8 mouse cellular contexts compared by ENCODE assay signal in the genomic region with DNA sequence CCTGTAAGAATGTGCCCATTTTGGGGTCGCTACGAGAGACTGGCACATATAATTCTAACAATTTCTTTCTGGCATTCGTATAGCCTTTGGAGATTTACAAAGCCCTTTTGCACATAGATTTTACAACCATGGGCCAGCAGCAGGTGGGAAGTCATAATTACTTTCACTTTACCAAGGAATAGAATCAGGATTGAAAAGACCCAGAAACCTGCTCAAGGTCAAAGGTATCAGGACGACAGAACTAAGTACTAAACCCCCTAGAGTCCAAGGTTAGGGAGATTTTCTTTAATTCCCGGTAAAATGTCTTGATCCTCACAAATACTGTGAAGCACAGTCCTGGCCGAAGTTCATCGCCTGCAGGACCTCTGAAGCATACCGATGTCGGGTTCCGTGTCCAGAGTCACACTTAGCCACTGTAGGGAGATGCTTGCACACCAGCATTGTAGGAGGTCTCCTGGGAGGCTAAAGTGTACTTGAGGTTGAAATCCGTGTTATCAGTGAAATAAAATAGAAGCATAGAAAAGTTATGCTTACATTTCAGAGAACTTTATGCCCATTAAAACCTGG. TPM values are rescaled to one million over a fixed set of nuclear protein-coding genes. Genes with fewer than 3 reads are reported as not detected.
DNase-seq lines count a peak whose midpoint lies in the region; ATAC-seq and TF ChIP-seq lines count a peak whose summit lies in the region.

No protein-coding gene starts in this region.

- no peak for TF ChIP-seq POLR2A in liver, adult 2 months (IDR thresholded peaks at IDR 0.05; ENCODE audit: extremely low read depth, insufficient read depth, low read length)

- intact Hi-C loops in left cerebral cortex, postnatal 14 days (cut with DNase I), result loop anchor here (1.0 kb wide), 1 partner anchor 79 kb away; no protein-coding TSS in a partner anchor

- H3K27me3 ChIP-seq in liver, adult 2 months (ENCODE audit: control insufficient read depth, insufficient read depth, low read length), result no peaks in the 10 kb centered on the region
- H3K27me3 ChIP-seq in forebrain, embryonic 11.5 days (ENCODE audit: control insufficient read depth, insufficient read depth, low read length), result no peaks in the 10 kb centered on the region

- H3K4me3 ChIP-seq in liver, adult 2 months (ENCODE audit: insufficient read depth, low read depth, low read length), result peak overlapping the region; percentile 48
- peak overlapping the region; percentile 31 for H3K4me3 ChIP-seq in forebrain, embryonic 11.5 days (ENCODE audit: low read depth, low read length)

- H3K27ac ChIP-seq in liver, adult 2 months (replicated peaks; ENCODE audit: insufficient read depth, low read depth, low read length), result no peak overlapping the region
- H3K27ac ChIP-seq in forebrain, embryonic 11.5 days (ENCODE audit: low read depth, low read length), result peak overlapping the region; percentile 79

- no peak overlapping the region for H3K9ac ChIP-seq in liver, adult 2 months (ENCODE audit: low read depth, low read length)
- peak overlapping the region; percentile 61 for H3K9ac ChIP-seq in forebrain, embryonic 11.5 days (ENCODE audit: low read length)

- WGBS in liver, adult 2 months, result 12% methylated on average over 11 of the region's 11 CpGs
- 41% methylated on average over 11 of the region's 11 CpGs for WGBS in forebrain, embryonic 11.5 days

- no peaks in the 10 kb centered on the region for H3K79me2 ChIP-seq in liver, adult 2 months (ENCODE audit: control insufficient read depth, insufficient read depth, low read length)

- ATAC-seq in forebrain, embryonic 11.5 days (replicated peaks; ENCODE audit: low FRiP score), result no peak

- no peaks in the 10 kb centered on the region; the same call in 1 of the 2 replicates for H3K4me1 ChIP-seq in liver, adult 2 months (ENCODE audit: control insufficient read depth, insufficient read depth, low read length)
- H3K4me1 ChIP-seq in forebrain, embryonic 11.5 days (replicated peaks; ENCODE audit: control insufficient read depth, insufficient read depth, low read length), result peaks cover 5% of the 10 kb centered on the region; the same call in 1 of the 2 replicates

- H3K36me3 ChIP-seq in liver, adult 2 months (ENCODE audit: control insufficient read depth, insufficient read depth, low read length), result no peaks in the 10 kb centered on the region
- H3K36me3 ChIP-seq in forebrain, embryonic 11.5 days (ENCODE audit: control insufficient read depth, insufficient read depth, low read length), result no peaks in the 10 kb centered on the region

- TF ChIP-seq CTCF in liver, adult 2 months (IDR thresholded peaks at IDR 0.05; ENCODE audit: low read depth, low read length), result no peak

- peak; percentile 32 for DNase-seq in liver, adult 2 months (ENCODE audit: extremely low read depth, low read depth, low spot score)
- no peak for DNase-seq in liver
- no peak for DNase-seq in forebrain, embryonic 11.5 days (ENCODE audit: low spot score)
- DNase-seq in kidney, adult 11 months, result peak; percentile 26
- peak; percentile 19 for DNase-seq in lung, postnatal 14 days
- no peak for DNase-seq in left cerebral cortex, postnatal 14 days (ENCODE audit: low spot score in 2 of 2)
- no peak for DNase-seq in MN1 (ENCODE audit: low spot score)
- no peak for DNase-seq in testis, postnatal 10 days (ENCODE audit: low spot score)

- no peaks in the 10 kb centered on the region for H3K9me3 ChIP-seq in forebrain, embryonic 11.5 days (ENCODE audit: control insufficient read depth, low read length)

- H3K4me2 ChIP-seq in forebrain, embryonic 11.5 days (ENCODE audit: low read depth, low read length, severe bottlenecking), result peak overlapping the region; percentile 57

RNA-seq across cellular contexts. Expression of a gene that starts 28.8 kb away (rescaled TPM):
- not detected in 2 replicates for total RNA-seq in liver, adult 2 months (2014; rRNA removed)
- not detected in 2 replicates for polyA plus RNA-seq in liver, adult 2 months (2012; rRNA removed)
- not detected in 2 replicates for polyA plus RNA-seq in forebrain, embryonic 11.5 days (2014; fragmentation: Nextera tagmentation; extraction: Ambion mirVana)
- not detected for total RNA-seq in left cerebral cortex, postnatal 14 days (2021)

RNA-seq across cellular contexts. Expression of a gene that starts 39.7 kb away (rescaled TPM):
- total RNA-seq in liver, adult 2 months (2014; rRNA removed), result 6.6 and 8.7 TPM in 2 replicates
- 9.5 and 9.9 TPM in 2 replicates for polyA plus RNA-seq in liver, adult 2 months (2012; rRNA removed)
- polyA plus RNA-seq in forebrain, embryonic 11.5 days (2014; fragmentation: Nextera tagmentation; extraction: Ambion mirVana), result 0.49 and 1.3 TPM in 2 replicates
- total RNA-seq in left cerebral cortex, postnatal 14 days (2021), result under 1 TPM in 1 of 2 experiments, not detected in 1; 0.42 TPM

Comparison
In these comparisons a context has a peak if more than half of its experiments do, and no peak if none do; other contexts are left out.
1. DNase-seq: peak in liver, adult 2 months (single experiment), kidney, adult 11 months (single experiment) and lung, postnatal 14 days (single experiment); none in liver (single experiment), forebrain, embryonic 11.5 days (single experiment), left cerebral cortex, postnatal 14 days (0 of 2), MN1 (single experiment) and testis, postnatal 10 days (single experiment).